Mouse (Mus musculus) hindbrain, embryonic 11.5 days (tissue): ENCODE data around the gene Il34. TPM values are rescaled to one million over a fixed set of nuclear protein-coding genes. Genes with fewer than 3 reads are reported as not detected.

Source experiments
- ATAC-seq: fragments of 200-750 bp; cut with Nextera tagmentation; 2 replicates; pipeline ENCODE4 v1.8.0; 2017; ENCODE audit warnings: mild to moderate bottlenecking, moderate TSS enrichment, moderate library complexity; ENCODE audit not compliant: low FRiP score
- DNase-seq: peaks from one replicate; pipeline ENCODE4 v3.0.0-alpha.2; 2015; ENCODE audit warnings: low spot score
- H3K27ac ChIP-seq: fragments of 300-500 bp; sonication (generic); 2 replicates; pipeline ENCODE4 v1.5.1; 2014; ENCODE audit warnings: mild to moderate bottlenecking, low read depth, low read length
- H3K27me3 ChIP-seq: fragments of 300-500 bp; sonication (generic); 2 replicates; pipeline ENCODE4 v1.6.1; 2014; ENCODE audit warnings: mild to moderate bottlenecking, low read length, moderate library complexity, mixed read lengths; ENCODE audit not compliant: control insufficient read depth, insufficient read depth
- H3K36me3 ChIP-seq: fragments of 300-500 bp; sonication (generic); 2 replicates; pipeline ENCODE4 v1.6.1; 2014; ENCODE audit warnings: mild to moderate bottlenecking, low read length, moderate library complexity, mixed read lengths; ENCODE audit not compliant: control insufficient read depth, insufficient read depth
- H3K4me1 ChIP-seq: fragments of 300-500 bp; sonication (generic); replicated peaks from 2 replicates; pipeline ENCODE4 v1.6.1; 2014; ENCODE audit warnings: low read length, mixed read lengths; ENCODE audit not compliant: control insufficient read depth, insufficient read depth
- H3K4me2 ChIP-seq: fragments of 300-500 bp; sonication (generic); replicated peaks from 2 replicates; pipeline ENCODE4 v1.6.1; 2014; ENCODE audit warnings: mild to moderate bottlenecking, low read depth, low read length
- H3K4me3 ChIP-seq: fragments of 300-500 bp; sonication (generic); 2 replicates; pipeline ENCODE4 v1.5.1; 2014; ENCODE audit warnings: low read depth, low read length
- H3K9ac ChIP-seq: fragments of 300-500 bp; sonication (generic); 2 replicates; pipeline ENCODE4 v1.6.1; 2014; ENCODE audit warnings: low read depth, low read length
- H3K9me3 ChIP-seq: fragments of 300-500 bp; sonication (generic); 2 replicates; pipeline ENCODE4 v1.6.1; 2016; ENCODE audit warnings: low read length; ENCODE audit not compliant: control insufficient read depth
- WGBS: fragments of 180-500 bp; shearing (Covaris S2); extraction: QIAGEN DNeasy Blood & Tissue Kit; methylation state at CpG from one replicate; pipeline ENCODE4 v1.1.7; 2014; 5-methylcytosine and 5-hydroxymethylcytosine counted together
- polyA plus RNA-seq: library from polyadenylated mRNA; unstranded; fragments of >200 nt; fragmentation: Nextera tagmentation; extraction: Ambion mirVana; gene quantifications from 2 replicates; pipeline ENCODE4 v1.2.1, GENCODE M21; 2014

Gene Il34
- polyA plus RNA-seq, 1 experiment from 2014 or later: 0.19 TPM

GRCm38 (mm10) chr8:110775721-110776120, 30.0 kb downstream of the Il34 start:
- DNase-seq (no peak), ATAC-seq (no peak)
- Histone ChIP-seq H3K27me3 (no peaks in the 10 kb centered on the region), H3K9ac (no peak overlapping the region), H3K4me1 (no peaks in the 10 kb centered on the region), H3K36me3 (no peaks in the 10 kb centered on the region), H3K9me3 (no peaks in the 10 kb centered on the region), H3K4me2 (no peak overlapping the region), H3K27ac (no peak overlapping the region), H3K4me3 (no peak overlapping the region)
- WGBS: 91% methylated on average over 3 of the region's 3 CpGs

GRCm38 (mm10) chr8:110775316-110775715, 30.4 kb downstream of the Il34 start:
- Histone ChIP-seq H3K4me1 (no peaks in the 10 kb centered on the region), H3K9me3 (no peaks in the 10 kb centered on the region), H3K27ac (no peak overlapping the region), H3K4me3 (no peak overlapping the region), H3K27me3 (no peaks in the 10 kb centered on the region), H3K36me3 (no peaks in the 10 kb centered on the region), H3K9ac (no peak overlapping the region), H3K4me2 (no peak overlapping the region)
- no peak for ATAC-seq
- 80% methylated on average over 8 of the region's 8 CpGs for WGBS
- no peak for DNase-seq

- ATAC-seq (no peak), DNase-seq (no peak)
- no peak overlapping the region for H3K4me2 ChIP-seq
- no peak overlapping the region for H3K4me3 ChIP-seq
- WGBS: 87% methylated on average over 6 of the region's 6 CpGs
- no peaks in the 10 kb centered on the region for H3K4me1 ChIP-seq
- no peaks in the 10 kb centered on the region for H3K36me3 ChIP-seq
- H3K9ac ChIP-seq: no peak overlapping the region
- no peaks in the 10 kb centered on the region for H3K9me3 ChIP-seq
- no peaks in the 10 kb centered on the region for H3K27me3 ChIP-seq
- H3K27ac ChIP-seq: no peak overlapping the region
Observed at GRCm38 (mm10) chr8:110774725-110775124, 31.0 kb downstream of the Il34 start.

- no peak for ATAC-seq
- no peaks in the 10 kb centered on the region for H3K4me1 ChIP-seq
- no peak for DNase-seq
- WGBS: 85% methylated on average over 3 of the region's 3 CpGs
- H3K4me2 ChIP-seq: no peak overlapping the region
- H3K27me3 ChIP-seq: no peaks in the 10 kb centered on the region
- no peak overlapping the region for H3K9ac ChIP-seq
- no peaks in the 10 kb centered on the region for H3K36me3 ChIP-seq
- H3K27ac ChIP-seq: no peak overlapping the region
- H3K9me3 ChIP-seq: no peaks in the 10 kb centered on the region
- no peak overlapping the region for H3K4me3 ChIP-seq
Observed at GRCm38 (mm10) chr8:110774047-110774446, 31.7 kb downstream of the Il34 start.

- Histone ChIP-seq H3K9ac (no peak overlapping the region), H3K27me3 (no peaks in the 10 kb centered on the region), H3K4me3 (no peak overlapping the region), H3K9me3 (no peaks in the 10 kb centered on the region), H3K27ac (no peak overlapping the region), H3K4me2 (no peak overlapping the region), H3K36me3 (no peaks in the 10 kb centered on the region), H3K4me1 (no peaks in the 10 kb centered on the region)
- DNase-seq (no peak), ATAC-seq (no peak)
- 82% methylated on average over 7 of the region's 7 CpGs for WGBS
Observed at GRCm38 (mm10) chr8:110772452-110772851, 33.3 kb downstream of the Il34 start.

- 89% methylated on average over 6 of the region's 6 CpGs for WGBS
- ATAC-seq: no peak
Observed at GRCm38 (mm10) chr8:110767261-110767660, 38.5 kb downstream of the Il34 start.

GRCm38 (mm10) chr8:110764671-110765070, 41.1 kb downstream of the Il34 start:
- Histone ChIP-seq H3K27ac (no peak overlapping the region), H3K4me3 (no peak overlapping the region), H3K9me3 (no peaks in the 10 kb centered on the region), H3K36me3 (no peaks in the 10 kb centered on the region), H3K9ac (no peak overlapping the region), H3K4me1 (no peaks in the 10 kb centered on the region), H3K4me2 (no peak overlapping the region), H3K27me3 (no peaks in the 10 kb centered on the region)
- 60% methylated on average over 3 of the region's 3 CpGs for WGBS
- no peak for DNase-seq
- ATAC-seq: no peak

More at GRCm38 (mm10) chr8:110767261-110767660, 38.5 kb downstream of the Il34 start:
- Histone ChIP-seq H3K27me3 (no peaks in the 10 kb centered on the region), H3K4me1 (no peaks in the 10 kb centered on the region), H3K9me3 (no peaks in the 10 kb centered on the region), H3K9ac (no peak overlapping the region), H3K36me3 (no peaks in the 10 kb centered on the region), H3K4me3 (no peak overlapping the region), H3K27ac (no peak overlapping the region), H3K4me2 (no peak overlapping the region)
- no peak for DNase-seq

- WGBS: 72% methylated on average over 6 of the region's 6 CpGs
- no peaks in the 10 kb centered on the region for H3K36me3 ChIP-seq
- no peaks in the 10 kb centered on the region for H3K4me1 ChIP-seq
- ATAC-seq (no peak), DNase-seq (no peak)
- no peaks in the 10 kb centered on the region for H3K27me3 ChIP-seq
- no peak overlapping the region for H3K27ac ChIP-seq
- no peak overlapping the region for H3K4me2 ChIP-seq
- H3K4me3 ChIP-seq: no peak overlapping the region
- H3K9ac ChIP-seq: no peak overlapping the region
- H3K9me3 ChIP-seq: no peaks in the 10 kb centered on the region
Observed at GRCm38 (mm10) chr8:110761988-110762387, 43.7 kb downstream of the Il34 start.

GRCm38 (mm10) chr8:110761185-110761584, 44.5 kb downstream of the Il34 start:
- H3K9me3 ChIP-seq: no peaks in the 10 kb centered on the region
- no peak overlapping the region for H3K27ac ChIP-seq
- WGBS: 61% methylated on average over 5 of the region's 5 CpGs
- no peak overlapping the region for H3K4me3 ChIP-seq
- H3K4me2 ChIP-seq: no peak overlapping the region
- ATAC-seq (no peak), DNase-seq (no peak)
- no peaks in the 10 kb centered on the region for H3K27me3 ChIP-seq
- no peaks in the 10 kb centered on the region for H3K36me3 ChIP-seq
- no peaks in the 10 kb centered on the region for H3K4me1 ChIP-seq
- no peak overlapping the region for H3K9ac ChIP-seq
